Mouse (Mus musculus): ENCODE data around the gene 1700012B07Rik. TPM values are rescaled to one million over a fixed set of nuclear protein-coding genes. Genes with fewer than 3 reads are reported as not detected.

Gene 1700012B07Rik
- polyA plus RNA-seq (2012; rRNA removed), result not detected in 2 replicates

GRCm38 (mm10) chr11:109827946-109828345 lies at the start of gene 1700012B07Rik:
Gene 1700012B07Rik (minus strand): TSS chr11:109828046.

Other genes with a start within 250 kb of the 1700012B07Rik start
- 10.7 and 17.8 TPM in 2 replicates for gene Wipi1, start 216.1 kb downstream of the 1700012B07Rik start, polyA plus RNA-seq (2012; rRNA removed)
- gene Prkar1a, start 178.6 kb downstream of the 1700012B07Rik start, polyA plus RNA-seq (2012; rRNA removed), result 203 and 210 TPM in 2 replicates
- gene Fam20a, start 105.8 kb downstream of the 1700012B07Rik start, polyA plus RNA-seq (2012; rRNA removed), result 2.3 and 2.9 TPM in 2 replicates
- 1.2 and 1.6 TPM in 2 replicates for gene Abca8b, start 167.8 kb upstream of the 1700012B07Rik start, polyA plus RNA-seq (2012; rRNA removed)

Data from central nervous system, embryonic 11.5 days (tissue).